Mouse (Mus musculus): ENCODE data around the gene Kcnj6.

Gene Kcnj6

GRCm38 (mm10) chr16:94713480-94714094, 283.9 kb downstream of the Kcnj6 start:
- peak; percentile 84 to 93 for DNase-seq

GRCm38 (mm10) chr16:94701971-94702370, 295.5 kb downstream of the Kcnj6 start:
- DNase-seq = no peak

DNA sequence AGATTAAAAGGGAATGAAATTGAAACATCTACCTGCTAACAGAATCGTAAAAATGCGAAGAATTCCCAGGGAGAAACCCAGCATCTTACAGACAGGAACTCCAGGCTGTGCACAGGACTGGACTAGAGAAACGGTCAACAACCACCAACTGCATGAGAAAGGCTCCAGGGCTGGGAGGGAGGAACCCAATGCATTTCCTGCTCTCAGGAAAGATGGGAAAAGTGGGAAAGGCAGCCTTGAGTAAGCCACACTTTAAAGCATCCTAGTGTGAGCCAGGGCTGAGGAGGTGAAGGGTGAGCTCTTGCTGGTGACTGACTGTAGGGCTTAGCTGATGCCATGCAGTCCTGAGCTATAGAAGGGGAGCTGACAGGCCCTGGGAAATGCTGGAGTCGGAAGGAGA, 296.4 kb downstream of the Kcnj6 start:
- DNase-seq = no peak
